Mouse (Mus musculus): ENCODE results near the gene Rab25. TPM values are rescaled to one million over a fixed set of nuclear protein-coding genes. Genes with fewer than 3 reads are reported as not detected.
A peak's percentile ranks its signal among the peaks of the same experiment; 100 is the strongest.

Gene Rab25
- polyA plus RNA-seq, 1 experiment from 2014 or later, result 144 TPM

DNA sequence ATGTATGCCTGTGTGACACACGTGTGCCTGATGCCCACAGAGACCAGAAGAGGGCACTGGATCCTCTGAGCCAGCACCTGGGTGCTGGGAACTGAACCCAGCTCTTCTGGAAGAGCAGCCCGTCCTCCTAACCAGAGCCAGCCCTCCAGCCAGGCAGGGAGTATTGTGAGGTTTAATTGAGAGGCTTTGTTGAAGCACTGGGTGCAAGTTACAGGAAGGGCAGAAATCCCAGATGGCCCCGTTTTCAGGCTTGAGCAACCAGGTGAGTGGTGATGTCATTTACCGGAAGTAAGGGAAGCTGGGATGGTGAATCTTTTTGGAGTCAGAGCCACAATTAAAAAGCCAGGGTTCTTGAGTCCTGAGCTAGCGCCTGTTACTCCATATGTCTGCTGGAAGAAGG lies 23.1 kb downstream of the Rab25 start:
- WGBS, result 85% methylated on average over 5 of the region's 5 CpGs
- ATAC-seq (ENCODE audit: insufficient read depth, low FRiP score), result no peak

DNA sequence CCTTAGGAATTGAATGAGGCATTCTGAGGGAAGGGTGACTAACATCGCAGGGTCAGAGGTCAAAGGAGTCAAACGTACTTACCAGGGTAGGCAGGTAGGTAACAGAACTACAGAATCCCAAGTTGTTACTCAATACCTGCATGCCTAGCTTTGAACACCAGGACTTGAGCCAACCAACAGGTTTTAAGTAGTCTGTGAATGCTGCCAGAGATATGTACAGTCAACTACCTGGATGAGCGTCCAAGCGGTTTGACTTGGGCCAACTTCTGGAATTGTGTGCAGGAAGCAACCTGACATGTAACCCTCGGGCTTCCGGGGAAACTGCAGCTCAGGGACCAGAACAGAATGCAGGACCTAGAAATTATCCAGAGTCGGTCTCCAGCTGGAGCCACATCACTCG lies 25.1 kb downstream of the Rab25 start:
- 83% methylated on average over 8 of the region's 8 CpGs for WGBS
- Histone ChIP-seq H3K27ac (ENCODE audit: low read length) (no peak overlapping the region), H3K9ac (ENCODE audit: low read length) (no peak overlapping the region), H3K27me3 (ENCODE audit: control insufficient read depth, insufficient read depth, low read length) (no peaks in the 10 kb centered on the region), H3K4me2 (ENCODE audit: low read depth, low read length) (no peak overlapping the region), H3K36me3 (ENCODE audit: control insufficient read depth, insufficient read depth, low read length) (peaks cover 6% of the 10 kb centered on the region; the same call in 1 of the 2 replicates), H3K4me3 (replicated peaks; ENCODE audit: low read length) (no peak overlapping the region), H3K4me1 (ENCODE audit: control insufficient read depth, insufficient read depth, low read length) (peaks cover 18% of the 10 kb centered on the region), H3K9me3 (replicated peaks; ENCODE audit: control insufficient read depth, low read length) (no peaks in the 10 kb centered on the region)
- ATAC-seq (ENCODE audit: insufficient read depth, low FRiP score), result no peak

More for the DNA sequence above, 23.1 kb downstream of the Rab25 start:
- peaks cover 31% of the 10 kb centered on the region for H3K4me1 ChIP-seq (ENCODE audit: control insufficient read depth, insufficient read depth, low read length)
- 0 out of 2 replicates have a peak overlapping the region, but pooled peaks have one; percentile 7 for H3K9ac ChIP-seq (ENCODE audit: low read length)
- H3K36me3 ChIP-seq (ENCODE audit: control insufficient read depth, insufficient read depth, low read length), result peaks cover 6% of the 10 kb centered on the region; the same call in 1 of the 2 replicates
- no peak overlapping the region for H3K27ac ChIP-seq (ENCODE audit: low read length)
- H3K4me2 ChIP-seq (ENCODE audit: low read depth, low read length), result no peak overlapping the region
- H3K27me3 ChIP-seq (ENCODE audit: control insufficient read depth, insufficient read depth, low read length), result no peaks in the 10 kb centered on the region
- no peak overlapping the region for H3K4me3 ChIP-seq (replicated peaks; ENCODE audit: low read length)
- H3K9me3 ChIP-seq (replicated peaks; ENCODE audit: control insufficient read depth, low read length), result no peaks in the 10 kb centered on the region

DNA sequence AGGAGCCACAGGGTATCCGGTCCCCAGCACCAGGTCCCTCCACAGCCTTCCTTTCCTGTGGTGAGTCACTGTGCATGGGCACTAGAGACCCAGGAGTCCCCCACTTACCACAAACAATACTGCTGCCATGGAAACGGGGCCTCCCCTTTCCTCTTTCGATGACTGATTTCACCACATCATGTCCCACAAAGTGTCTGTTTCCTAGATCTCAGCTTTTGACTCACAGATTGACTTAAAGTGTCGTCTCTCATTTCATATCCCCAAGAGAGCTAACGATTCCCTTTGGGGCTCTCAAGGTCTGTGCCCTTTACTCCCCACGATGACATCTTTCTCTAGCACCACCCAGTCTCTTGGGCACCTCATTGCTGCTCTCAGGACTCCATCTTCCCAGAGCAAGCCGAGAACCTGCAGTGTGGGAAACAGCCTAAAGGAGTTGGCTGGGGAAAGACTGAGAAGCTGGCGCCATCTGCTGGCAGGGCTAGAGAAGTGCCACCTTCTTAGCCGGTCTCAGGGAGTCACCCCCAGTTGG lies 26.2 kb downstream of the Rab25 start:
- WGBS, result 31% methylated on average over 9 of the region's 9 CpGs
- H3K9ac ChIP-seq (ENCODE audit: low read length), result peak overlapping the region; percentile 26; the same call in 1 of the 2 replicates
- peaks cover 6% of the 10 kb centered on the region; the same call in 1 of the 2 replicates for H3K36me3 ChIP-seq (ENCODE audit: control insufficient read depth, insufficient read depth, low read length)
- no peak overlapping the region for H3K4me3 ChIP-seq (replicated peaks; ENCODE audit: low read length)
- peaks cover 10% of the 10 kb centered on the region; the same call in 1 of the 2 replicates for H3K4me1 ChIP-seq (ENCODE audit: control insufficient read depth, insufficient read depth, low read length)
- H3K27ac ChIP-seq (ENCODE audit: low read length), result no peak overlapping the region
- no peak for ATAC-seq (ENCODE audit: insufficient read depth, low FRiP score)
- no peaks in the 10 kb centered on the region for H3K9me3 ChIP-seq (replicated peaks; ENCODE audit: control insufficient read depth, low read length)
- no peak overlapping the region for H3K4me2 ChIP-seq (ENCODE audit: low read depth, low read length)
- H3K27me3 ChIP-seq (ENCODE audit: control insufficient read depth, insufficient read depth, low read length), result no peaks in the 10 kb centered on the region

DNA sequence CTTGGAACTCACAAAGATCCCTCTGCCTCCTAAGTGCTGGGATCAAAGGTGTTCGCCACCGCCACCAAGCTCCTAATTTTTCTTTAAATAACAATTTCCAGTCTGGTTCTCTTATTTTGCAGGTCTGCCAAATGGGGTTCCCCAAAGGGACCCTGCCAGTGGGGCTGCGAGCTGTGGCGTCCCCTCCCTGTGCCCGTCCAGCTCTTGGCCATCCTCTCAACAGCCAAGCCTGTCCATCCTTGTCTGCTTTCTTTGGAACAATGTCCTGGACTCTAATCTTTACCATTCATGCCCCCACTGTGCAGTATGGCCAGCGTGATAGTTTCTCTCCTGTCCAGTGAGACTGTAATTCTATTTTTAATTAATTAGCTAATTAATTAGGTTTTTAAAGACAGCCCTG lies 26.9 kb downstream of the Rab25 start:
- Histone ChIP-seq H3K27me3 (ENCODE audit: control insufficient read depth, insufficient read depth, low read length) (no peaks in the 10 kb centered on the region), H3K4me3 (replicated peaks; ENCODE audit: low read length) (no peak overlapping the region), H3K36me3 (ENCODE audit: control insufficient read depth, insufficient read depth, low read length) (peaks cover 6% of the 10 kb centered on the region; the same call in 1 of the 2 replicates), H3K9ac (ENCODE audit: low read length) (no peak overlapping the region), H3K4me2 (ENCODE audit: low read depth, low read length) (no peak overlapping the region), H3K9me3 (replicated peaks; ENCODE audit: control insufficient read depth, low read length) (no peaks in the 10 kb centered on the region), H3K4me1 (ENCODE audit: control insufficient read depth, insufficient read depth, low read length) (peaks cover 7% of the 10 kb centered on the region; the same call in 1 of the 2 replicates), H3K27ac (ENCODE audit: low read length) (no peak overlapping the region)
- ATAC-seq (ENCODE audit: insufficient read depth, low FRiP score), result no peak
- WGBS, result 90% methylated on average over 6 of the region's 6 CpGs

DNA sequence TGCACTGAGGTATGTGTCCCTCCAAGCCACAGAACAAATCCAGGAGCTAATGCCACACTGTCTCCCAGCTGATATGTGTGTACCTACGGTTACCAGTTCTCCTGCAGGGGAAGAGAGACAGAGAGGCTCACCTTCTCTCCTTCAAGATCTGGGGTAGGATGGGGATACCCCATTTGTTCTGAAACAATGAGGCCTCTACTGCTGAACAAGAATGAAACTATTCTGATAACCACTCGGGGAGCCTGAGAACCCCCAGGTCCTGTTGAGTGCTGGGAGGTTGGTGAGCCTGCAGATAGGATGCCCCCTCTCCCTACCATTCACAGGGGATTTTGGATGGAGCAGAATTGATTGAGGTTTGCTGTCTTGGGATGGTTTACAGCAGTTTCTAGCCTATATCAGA lies 28.0 kb downstream of the Rab25 start:
- no peak overlapping the region for H3K4me2 ChIP-seq (ENCODE audit: low read depth, low read length)
- no peaks in the 10 kb centered on the region for H3K4me1 ChIP-seq (ENCODE audit: control insufficient read depth, insufficient read depth, low read length)
- no peak overlapping the region for H3K4me3 ChIP-seq (replicated peaks; ENCODE audit: low read length)
- H3K36me3 ChIP-seq (ENCODE audit: control insufficient read depth, insufficient read depth, low read length), result peaks cover 6% of the 10 kb centered on the region; the same call in 1 of the 2 replicates
- H3K27ac ChIP-seq (ENCODE audit: low read length), result no peak overlapping the region
- H3K9me3 ChIP-seq (replicated peaks; ENCODE audit: control insufficient read depth, low read length), result no peaks in the 10 kb centered on the region
- no peak for ATAC-seq (ENCODE audit: insufficient read depth, low FRiP score)
- 68% methylated on average over 2 of the region's 2 CpGs for WGBS
- H3K27me3 ChIP-seq (ENCODE audit: control insufficient read depth, insufficient read depth, low read length), result no peaks in the 10 kb centered on the region
- no peak overlapping the region for H3K9ac ChIP-seq (ENCODE audit: low read length)

DNA sequence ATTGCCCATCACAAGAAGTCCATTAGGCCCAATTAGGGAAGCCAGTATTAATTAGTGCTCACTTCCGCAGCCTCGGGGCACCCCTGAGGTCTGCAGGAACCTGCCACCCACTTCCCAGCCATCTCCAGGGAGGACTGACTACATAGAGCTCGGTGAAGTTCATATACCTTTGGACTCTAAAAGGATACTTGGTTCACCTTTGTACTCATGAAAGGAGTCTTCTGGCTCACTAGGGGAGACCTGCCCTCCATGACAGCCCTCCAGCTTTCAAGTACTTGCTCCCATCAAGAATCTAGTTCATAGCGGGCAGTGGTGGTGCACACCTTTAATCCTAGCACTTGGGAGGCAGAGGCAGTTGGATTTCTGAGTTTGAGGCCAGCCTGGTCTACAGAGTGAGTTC lies 29.7 kb downstream of the Rab25 start:
- WGBS, result 87% methylated on average over 4 of the region's 4 CpGs
- no peak overlapping the region for H3K9ac ChIP-seq (ENCODE audit: low read length)
- H3K27me3 ChIP-seq (ENCODE audit: control insufficient read depth, insufficient read depth, low read length), result no peaks in the 10 kb centered on the region
- H3K4me2 ChIP-seq (ENCODE audit: low read depth, low read length), result no peak overlapping the region
- H3K4me3 ChIP-seq (replicated peaks; ENCODE audit: low read length), result no peak overlapping the region
- ATAC-seq (ENCODE audit: insufficient read depth, low FRiP score), result no peak
- H3K27ac ChIP-seq (ENCODE audit: low read length), result no peak overlapping the region
- H3K4me1 ChIP-seq (ENCODE audit: control insufficient read depth, insufficient read depth, low read length), result peaks cover 14% of the 10 kb centered on the region
- H3K36me3 ChIP-seq (ENCODE audit: control insufficient read depth, insufficient read depth, low read length), result no peaks in the 10 kb centered on the region
- H3K9me3 ChIP-seq (replicated peaks; ENCODE audit: control insufficient read depth, low read length), result no peaks in the 10 kb centered on the region

DNA sequence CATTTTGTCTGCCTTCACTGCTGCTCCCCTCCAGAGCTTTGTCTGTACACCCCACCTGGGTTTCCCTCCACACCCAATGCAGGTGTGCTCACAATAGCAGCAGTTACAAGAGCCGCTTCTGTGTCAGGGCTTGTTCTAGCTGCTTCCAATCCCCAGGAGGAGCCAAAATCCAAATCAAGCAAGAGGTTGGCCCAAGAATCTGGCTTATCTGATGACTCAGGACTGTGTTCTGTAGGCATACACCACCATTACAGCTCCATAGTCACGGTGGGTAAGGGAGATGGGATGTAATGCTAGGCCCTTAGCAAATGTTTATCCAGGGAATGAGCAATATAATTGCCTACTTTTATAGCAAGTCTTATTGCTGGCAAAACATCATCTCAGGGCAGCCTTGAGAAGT lies 31.7 kb downstream of the Rab25 start:
- H3K36me3 ChIP-seq (ENCODE audit: control insufficient read depth, insufficient read depth, low read length), result no peaks in the 10 kb centered on the region
- no peak for ATAC-seq (ENCODE audit: insufficient read depth, low FRiP score)
- 65% methylated on average over 2 of the region's 2 CpGs for WGBS
- peak overlapping the region; percentile 67; the same call in 1 of the 2 replicates for H3K27ac ChIP-seq (ENCODE audit: low read length)
- H3K27me3 ChIP-seq (ENCODE audit: control insufficient read depth, insufficient read depth, low read length), result no peaks in the 10 kb centered on the region
- H3K4me2 ChIP-seq (ENCODE audit: low read depth, low read length), result no peak overlapping the region
- no peak overlapping the region for H3K4me3 ChIP-seq (replicated peaks; ENCODE audit: low read length)
- H3K9me3 ChIP-seq (replicated peaks; ENCODE audit: control insufficient read depth, low read length), result no peaks in the 10 kb centered on the region
- peaks cover 33% of the 10 kb centered on the region for H3K4me1 ChIP-seq (ENCODE audit: control insufficient read depth, insufficient read depth, low read length)
- no peak overlapping the region for H3K9ac ChIP-seq (ENCODE audit: low read length)

DNA sequence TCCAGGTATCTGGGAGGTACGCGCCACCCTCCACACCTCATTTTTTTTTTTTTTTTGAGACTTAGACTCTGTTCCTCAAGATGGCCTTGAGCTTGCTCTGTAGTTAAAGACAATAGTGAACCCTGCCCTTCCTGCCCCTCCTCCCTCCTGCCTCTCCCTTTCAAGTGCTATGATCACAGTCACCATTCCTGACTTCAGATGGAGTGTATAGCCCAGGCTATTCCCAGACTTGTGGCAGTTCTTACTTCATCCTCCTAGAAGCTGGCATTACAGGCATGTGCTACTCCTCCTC lies 33.1 kb downstream of the Rab25 start:
- no peak for ATAC-seq (ENCODE audit: insufficient read depth, low FRiP score)
- Histone ChIP-seq H3K4me3 (replicated peaks; ENCODE audit: low read length) (no peak overlapping the region), H3K4me1 (ENCODE audit: control insufficient read depth, insufficient read depth, low read length) (peaks cover 41% of the 10 kb centered on the region), H3K27me3 (ENCODE audit: control insufficient read depth, insufficient read depth, low read length) (no peaks in the 10 kb centered on the region), H3K27ac (ENCODE audit: low read length) (peak overlapping the region; percentile 16; the same call in 1 of the 2 replicates), H3K9ac (ENCODE audit: low read length) (no peak overlapping the region), H3K36me3 (ENCODE audit: control insufficient read depth, insufficient read depth, low read length) (no peaks in the 10 kb centered on the region), H3K9me3 (replicated peaks; ENCODE audit: control insufficient read depth, low read length) (no peaks in the 10 kb centered on the region), H3K4me2 (ENCODE audit: low read depth, low read length) (no peak overlapping the region)
- WGBS, result 85% methylated on average over 2 of the region's 2 CpGs

DNA sequence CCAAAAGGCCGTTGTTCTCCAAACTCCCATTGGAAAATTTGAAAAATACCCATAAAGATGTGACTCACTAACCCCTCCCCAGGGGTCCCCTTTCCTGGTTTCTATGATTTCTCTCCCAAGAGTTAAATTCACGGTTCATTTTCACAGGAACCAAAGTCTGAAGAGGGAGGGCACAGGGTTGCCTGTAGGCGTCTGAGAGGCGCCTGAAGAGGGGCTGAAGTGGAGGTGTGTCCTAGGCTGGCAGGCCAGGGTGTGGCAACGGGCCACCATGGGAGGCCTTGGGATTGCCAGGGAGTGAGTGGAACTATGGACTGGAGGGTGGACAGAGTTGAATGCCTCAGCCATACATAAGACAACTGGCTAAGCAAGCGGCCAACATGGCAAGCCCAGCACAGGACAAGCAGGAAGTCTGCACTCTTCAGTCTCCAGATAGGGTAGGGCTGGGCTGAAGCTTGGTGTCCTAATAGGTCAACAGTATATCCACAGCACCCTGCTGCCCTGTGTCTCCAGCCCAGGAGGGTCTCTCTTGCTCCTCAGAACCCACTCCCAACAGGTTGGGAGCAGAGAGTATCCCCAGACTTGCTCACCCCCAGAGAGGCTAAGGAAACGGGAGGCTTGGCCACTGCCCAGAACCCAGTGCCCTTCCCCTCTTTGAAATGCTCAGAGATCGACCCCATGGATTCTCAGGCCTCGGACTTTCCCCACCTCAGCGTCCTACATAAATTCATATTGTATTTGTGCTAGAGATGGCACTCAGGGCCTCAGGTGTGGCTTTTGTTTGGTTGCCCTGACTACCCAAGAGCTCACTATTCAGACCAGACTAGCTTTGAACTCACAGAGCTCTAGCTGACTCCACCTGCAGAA lies 33.6 kb downstream of the Rab25 start:
- Histone ChIP-seq H3K4me1 (ENCODE audit: control insufficient read depth, insufficient read depth, low read length) (peaks cover 42% of the 10 kb centered on the region), H3K9ac (ENCODE audit: low read length) (no peak overlapping the region), H3K27ac (ENCODE audit: low read length) (peak overlapping the region; percentile 28; the same call in 1 of the 2 replicates), H3K4me3 (replicated peaks; ENCODE audit: low read length) (no peak overlapping the region), H3K4me2 (ENCODE audit: low read depth, low read length) (no peak overlapping the region), H3K27me3 (ENCODE audit: control insufficient read depth, insufficient read depth, low read length) (no peaks in the 10 kb centered on the region), H3K36me3 (ENCODE audit: control insufficient read depth, insufficient read depth, low read length) (no peaks in the 10 kb centered on the region), H3K9me3 (replicated peaks; ENCODE audit: control insufficient read depth, low read length) (no peaks in the 10 kb centered on the region)
- no peak for ATAC-seq (ENCODE audit: insufficient read depth, low FRiP score)
- WGBS, result 70% methylated on average over 10 of the region's 10 CpGs
